Mouse (Mus musculus): ENCODE measurements around the gene Lbhd1.
"Not testable (repeated sequence)": the region's sequence is repeated elsewhere in the genome, so short reads cannot be mapped to it uniquely, and the experiment has no call there.

Gene Lbhd1

DNA sequence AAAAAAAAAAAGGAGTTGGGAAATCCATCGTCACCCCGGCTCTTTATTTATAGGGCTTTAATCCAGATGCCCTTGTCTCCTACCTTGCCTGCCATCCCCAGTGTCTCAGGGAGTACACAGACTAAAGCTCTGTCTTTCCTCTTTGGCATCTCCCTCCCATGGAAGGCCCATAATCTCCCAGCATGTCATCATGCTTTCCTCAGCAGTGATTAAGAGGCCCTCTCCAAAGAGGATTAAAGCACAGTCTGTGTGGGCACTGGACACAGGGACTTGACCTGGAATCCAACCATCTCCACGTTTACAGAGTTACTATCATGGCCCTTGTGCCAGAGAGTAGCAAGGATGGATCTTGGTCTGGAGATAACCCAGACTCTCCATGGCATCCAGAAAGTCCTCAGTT lies at the start of gene Lbhd1, which contains the start of gene Gm49403:
Lbhd1 (plus strand) TSS at position 117 of the 400 bp plus-strand sequence.
Gm49403 (plus strand) TSS at position 315 of the 400 bp plus-strand sequence.
- DNase-seq (ENCODE audit: low read depth, low spot score), result no peak

DNA sequence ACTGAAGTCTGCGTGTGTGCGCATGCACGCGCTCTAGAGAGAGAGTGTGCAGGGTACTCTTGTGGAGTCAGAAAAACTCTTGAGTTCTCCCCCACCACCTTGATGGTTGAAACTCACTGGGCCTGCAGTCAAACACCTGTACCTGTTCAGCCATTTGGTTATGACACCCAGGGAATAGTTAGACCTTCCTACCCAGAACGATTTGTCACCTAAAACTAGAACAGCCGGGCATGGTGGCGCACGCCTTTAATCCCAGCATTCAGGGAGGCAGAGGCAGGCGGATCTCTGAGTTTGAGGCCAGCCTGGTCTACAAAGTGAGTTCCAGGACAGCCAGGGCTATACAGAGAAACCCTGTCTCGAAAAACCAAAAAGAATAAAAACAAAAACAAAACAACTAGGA lies 47.2 kb upstream of the Lbhd1 start:
- DNase-seq (ENCODE audit: low read depth, low spot score), result peak; percentile 19

DNA sequence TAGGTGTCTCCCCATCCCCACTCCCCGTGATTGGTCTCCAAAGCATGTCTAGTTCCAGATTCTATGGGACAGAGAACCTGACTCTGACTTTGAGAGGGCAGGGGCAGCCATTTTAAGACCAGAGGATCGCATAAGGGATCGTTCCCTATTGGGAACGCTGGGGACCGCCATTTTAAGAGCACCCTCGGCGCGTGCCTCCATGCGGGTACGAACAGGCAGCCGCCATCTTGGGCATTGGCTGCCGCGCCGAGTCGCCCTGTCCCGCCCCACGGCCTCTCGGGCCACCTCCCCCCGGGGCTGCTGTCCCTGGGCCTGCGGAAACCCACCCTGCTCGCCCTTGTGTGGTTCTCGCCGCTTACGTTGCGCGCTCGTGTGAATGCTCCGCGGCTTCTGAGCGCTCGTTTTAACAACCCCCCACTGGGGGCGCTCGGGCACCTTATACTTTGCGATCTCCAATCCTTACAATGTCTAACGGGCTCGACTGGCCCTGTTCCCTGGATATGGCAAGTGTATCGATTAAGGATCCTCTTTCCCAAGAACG lies 46.2 kb upstream of the Lbhd1 start, which contains the start of gene Bscl2:
Bscl2 (plus strand) TSS at position 217 of the 541 bp plus-strand sequence.
- peak; percentile 92 for DNase-seq (ENCODE audit: low read depth, low spot score)

DNA sequence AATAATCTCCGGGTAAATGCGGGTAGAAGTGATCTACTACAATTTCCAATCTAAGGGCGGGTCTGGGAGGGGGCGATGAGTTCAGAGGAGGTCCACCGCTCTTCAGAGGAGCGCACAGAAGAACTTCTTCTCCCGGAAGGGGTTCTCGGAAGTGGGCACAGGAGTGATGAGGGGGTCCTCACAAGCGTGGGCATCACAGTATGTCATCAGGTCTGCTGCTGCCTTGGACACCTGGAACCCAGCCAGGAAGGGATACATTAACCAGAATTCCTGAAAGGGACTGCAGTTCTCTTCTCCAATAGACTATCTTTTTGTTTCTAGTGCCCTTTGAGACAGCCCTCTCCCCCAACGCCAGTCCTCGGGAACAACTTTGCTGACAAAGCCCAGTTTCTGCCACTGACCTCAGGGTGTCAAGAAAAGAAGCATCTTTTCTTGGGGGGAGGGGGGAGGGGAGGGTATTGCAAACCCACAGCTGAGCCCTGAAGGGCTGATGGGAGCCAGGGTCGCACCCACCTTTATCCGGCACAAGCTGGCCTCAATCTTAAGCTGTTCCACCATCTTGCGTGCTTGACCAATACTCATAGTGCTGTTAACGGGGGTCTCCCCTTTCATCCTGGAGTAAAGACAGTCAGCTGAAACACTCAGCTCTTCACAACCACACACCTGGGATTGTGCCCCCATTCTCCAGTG lies 45.3 kb upstream of the Lbhd1 start:
- peak; percentile 71 for DNase-seq (ENCODE audit: low read depth, low spot score)

DNA sequence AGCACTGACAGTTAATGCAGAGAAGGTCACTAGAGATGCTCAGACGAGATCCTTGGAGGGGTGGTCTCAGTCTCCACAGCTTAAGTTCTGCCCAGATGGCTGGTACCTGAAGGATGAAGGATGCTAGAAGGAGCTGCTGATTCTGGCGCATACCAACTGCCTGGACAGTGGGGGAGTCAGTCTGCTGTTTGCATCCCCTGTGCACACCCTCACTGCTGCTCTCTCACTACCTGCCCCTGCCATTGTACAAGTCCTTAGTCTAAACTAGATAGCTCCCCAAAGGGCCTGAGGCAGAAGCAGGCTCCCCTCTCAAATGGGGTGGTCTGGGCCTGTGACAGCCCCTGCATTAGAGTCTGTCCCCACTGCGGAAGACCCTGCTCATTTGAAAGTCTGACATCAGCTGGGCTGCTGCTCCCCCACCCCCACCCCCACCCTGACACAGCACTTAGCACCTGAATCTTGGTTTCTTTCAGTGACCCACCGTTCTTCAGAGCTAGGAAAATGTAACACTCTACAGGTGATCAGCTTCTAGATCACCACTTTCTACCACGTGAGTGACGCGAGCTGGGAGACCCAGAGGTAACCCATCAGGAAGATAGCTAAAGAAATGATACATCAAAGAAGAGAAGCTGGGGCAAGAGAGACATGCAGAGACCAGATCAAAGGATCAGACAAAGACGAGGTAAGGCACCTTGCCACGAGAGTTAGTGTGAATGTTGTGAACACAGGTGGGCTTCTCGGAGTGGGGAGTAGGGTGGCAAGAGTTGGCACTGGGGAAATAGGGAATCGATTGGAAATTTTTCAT lies 44.2 kb upstream of the Lbhd1 start, which contains the start of gene Gng3:
Gng3 (minus strand) TSS at position 92 of the 805 bp plus-strand sequence.
- DNase-seq (ENCODE audit: low read depth, low spot score), result peak; percentile 93

DNA sequence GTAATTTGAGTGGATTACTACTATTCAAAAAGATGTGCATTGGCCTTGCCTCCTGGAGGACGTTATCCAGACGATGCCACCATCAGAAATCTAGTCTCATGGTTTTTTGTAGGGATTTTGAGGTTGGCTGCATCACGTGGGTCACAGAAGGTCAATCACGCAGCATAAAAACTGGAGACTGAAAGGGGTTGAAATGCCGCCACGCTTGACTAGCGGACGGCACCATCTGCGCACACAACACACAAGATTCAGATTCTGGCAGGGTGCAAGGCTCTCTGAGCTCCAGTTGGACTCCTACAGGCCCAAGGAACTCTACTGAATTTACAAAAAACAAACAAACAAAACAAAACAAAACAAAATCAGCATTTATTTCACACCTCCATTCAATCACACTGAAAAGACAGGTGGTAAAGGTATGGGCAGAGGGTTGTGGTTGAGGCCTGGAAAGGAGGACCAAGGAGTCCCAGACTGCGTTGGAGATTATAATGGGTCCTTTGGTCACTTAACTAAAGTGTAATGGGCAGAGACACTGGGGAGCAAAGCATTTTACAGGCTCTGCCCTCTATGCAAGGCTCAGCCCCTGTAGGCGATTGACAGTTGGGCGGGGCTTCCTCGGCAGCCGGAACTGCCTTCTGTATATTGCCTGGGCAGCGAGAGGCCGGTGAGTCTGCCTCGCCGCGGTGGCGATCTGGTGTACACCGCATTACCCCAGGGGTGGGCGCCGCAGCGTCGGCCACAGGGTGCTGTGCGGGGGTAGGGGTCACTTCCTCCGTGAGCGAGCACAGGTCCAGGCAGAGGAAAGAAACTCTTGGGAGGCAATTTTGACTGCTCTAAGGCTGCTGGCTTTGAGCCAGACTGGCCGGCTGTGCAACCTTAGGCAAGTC lies 43.4 kb upstream of the Lbhd1 start:
- DNase-seq (ENCODE audit: low read depth, low spot score), result peak; percentile 89

DNA sequence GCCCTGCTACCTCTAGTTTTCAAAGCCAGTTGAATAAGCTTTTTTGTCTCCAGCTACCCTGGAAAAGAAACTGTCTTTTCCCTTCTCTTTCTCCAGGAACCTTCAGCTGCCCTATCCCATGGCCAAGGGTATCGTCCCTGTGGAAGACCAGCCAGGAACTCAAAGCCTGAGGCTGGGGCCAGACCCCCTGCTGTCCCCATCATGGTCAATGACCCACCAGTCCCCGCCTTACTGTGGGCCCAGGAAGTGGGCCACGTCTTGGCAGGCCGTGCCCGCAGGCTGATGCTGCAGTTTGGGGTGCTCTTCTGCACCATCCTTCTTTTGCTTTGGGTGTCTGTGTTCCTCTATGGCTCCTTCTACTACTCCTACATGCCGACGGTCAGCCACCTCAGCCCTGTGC lies 42.5 kb upstream of the Lbhd1 start:
- no peak for DNase-seq (ENCODE audit: low read depth, low spot score)

DNA sequence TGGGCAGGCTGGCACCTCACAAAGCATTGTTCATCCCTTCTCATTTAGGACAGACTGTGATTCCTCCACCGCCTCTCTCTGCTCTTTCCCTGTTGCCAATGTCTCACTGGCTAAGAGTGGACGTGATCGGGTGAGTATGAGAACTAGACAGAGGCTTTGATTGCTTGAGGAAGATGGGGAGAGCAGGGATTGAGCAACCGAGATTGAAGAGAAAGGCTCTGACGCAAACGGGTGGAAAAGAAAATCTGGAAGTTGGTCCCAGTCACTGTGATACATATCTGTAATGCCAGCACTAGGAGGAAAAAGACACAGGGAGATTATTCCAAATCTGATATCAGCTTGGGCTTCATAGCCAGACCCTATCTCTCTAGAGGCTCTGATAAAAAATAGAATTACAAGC lies 40.6 kb upstream of the Lbhd1 start:
- no peak for DNase-seq (ENCODE audit: low read depth, low spot score)

DNA sequence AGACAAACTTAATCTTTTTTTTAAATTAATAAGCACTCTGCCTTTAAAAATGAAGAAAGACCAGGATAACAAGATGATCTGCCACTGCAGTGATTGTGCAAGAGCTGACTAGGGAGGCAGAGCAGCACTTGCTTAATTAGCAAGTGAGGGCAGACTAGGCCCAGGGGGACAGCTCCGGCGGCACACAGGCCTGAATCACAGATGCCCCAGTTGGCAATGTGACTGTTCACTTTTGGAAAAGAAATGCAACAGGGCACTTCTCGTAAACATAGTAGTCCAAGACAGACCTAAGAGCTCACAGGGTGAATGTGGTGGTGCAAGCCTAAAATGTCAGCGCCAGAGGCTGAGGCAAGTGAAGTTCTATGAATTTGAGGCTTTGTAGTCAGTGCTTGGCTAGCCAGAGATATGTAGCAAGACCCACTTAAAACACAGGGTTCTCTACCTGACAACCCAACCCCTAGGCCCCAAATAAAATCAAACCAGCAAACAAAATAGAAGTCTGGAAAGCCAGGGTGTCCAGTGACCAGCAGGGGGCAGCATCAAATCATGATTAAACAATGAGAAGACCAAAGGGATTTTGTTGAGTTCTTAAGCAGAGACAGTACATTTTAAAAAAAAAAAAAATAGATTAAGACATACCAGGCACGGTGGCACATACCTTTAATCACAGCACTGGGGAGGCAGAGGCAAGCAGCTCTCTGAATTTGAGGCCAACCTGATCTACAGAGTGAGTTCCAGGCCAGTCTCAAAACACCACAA lies 39.0 kb upstream of the Lbhd1 start:
- DNase-seq (ENCODE audit: low read depth, low spot score), result peak; percentile 79

DNA sequence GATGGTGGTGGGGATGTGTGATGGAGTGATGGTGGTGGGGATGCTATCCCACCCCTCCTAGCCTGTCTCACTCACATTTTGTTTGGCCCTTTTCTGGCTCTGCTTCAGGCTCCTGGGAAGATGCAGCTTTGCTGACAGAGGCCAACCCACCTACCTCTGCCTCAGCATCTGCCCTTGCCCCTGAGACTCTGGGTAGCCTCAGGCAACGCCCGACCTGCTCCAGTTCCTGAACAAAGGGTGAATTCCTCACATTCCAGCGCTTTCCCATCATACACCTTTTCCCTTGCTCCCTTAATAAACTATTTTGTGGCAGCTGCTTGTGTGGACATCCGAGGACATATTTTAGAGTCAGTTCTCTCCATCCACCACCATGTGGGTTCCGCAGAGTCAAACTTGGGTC lies 35.2 kb upstream of the Lbhd1 start:
- no peak for DNase-seq (ENCODE audit: low read depth, low spot score)

DNA sequence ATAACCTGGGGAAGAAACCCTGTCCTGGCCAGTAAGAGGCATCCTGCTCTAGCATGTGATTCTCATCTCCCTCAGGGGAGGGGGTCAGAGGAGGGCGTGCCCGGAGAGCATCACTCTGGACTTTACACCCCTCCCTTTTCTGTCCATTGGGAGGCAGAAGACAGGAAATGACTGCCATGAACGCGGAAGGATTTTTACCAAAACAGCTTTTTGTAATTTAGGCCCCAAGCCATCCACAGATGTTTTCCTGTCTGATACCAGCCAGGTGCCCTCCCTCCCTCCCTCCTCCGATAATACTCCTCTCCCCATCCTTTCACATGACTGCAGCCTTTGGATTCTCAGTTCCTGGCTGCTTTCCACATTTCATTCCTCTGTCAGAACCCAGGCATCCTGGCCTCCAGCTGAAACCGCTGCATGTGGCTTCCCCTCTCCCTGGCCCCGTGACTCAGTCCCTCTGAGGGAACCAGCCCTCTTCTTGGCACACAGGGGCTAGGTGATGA lies 33.1 kb upstream of the Lbhd1 start, which contains the start of gene Lrrn4cl:
Lrrn4cl (plus strand) TSS at position 367 of the 500 bp plus-strand sequence.
- DNase-seq (ENCODE audit: low read depth, low spot score), result no peak

DNA sequence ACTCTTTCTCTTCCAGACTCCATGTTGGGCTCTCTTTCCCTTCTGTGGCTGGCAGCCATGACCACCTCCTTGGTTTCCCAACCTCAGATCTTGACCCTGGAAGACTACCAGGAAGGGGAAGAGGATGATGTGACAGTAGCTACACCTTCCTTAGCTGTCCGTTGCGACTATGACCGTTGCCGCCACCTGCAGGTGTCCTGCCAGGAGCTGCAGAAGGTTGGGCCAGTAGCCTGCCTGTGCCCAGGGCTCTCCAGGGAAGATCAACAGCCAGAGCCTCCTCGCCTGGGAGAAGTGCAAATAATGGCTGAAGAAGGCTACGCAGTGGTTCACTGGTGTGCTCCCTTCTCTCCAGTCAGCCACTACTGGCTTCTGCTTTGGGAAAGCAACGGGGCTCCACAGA lies 31.9 kb upstream of the Lbhd1 start:
- DNase-seq (ENCODE audit: low read depth, low spot score), result no peak

DNA sequence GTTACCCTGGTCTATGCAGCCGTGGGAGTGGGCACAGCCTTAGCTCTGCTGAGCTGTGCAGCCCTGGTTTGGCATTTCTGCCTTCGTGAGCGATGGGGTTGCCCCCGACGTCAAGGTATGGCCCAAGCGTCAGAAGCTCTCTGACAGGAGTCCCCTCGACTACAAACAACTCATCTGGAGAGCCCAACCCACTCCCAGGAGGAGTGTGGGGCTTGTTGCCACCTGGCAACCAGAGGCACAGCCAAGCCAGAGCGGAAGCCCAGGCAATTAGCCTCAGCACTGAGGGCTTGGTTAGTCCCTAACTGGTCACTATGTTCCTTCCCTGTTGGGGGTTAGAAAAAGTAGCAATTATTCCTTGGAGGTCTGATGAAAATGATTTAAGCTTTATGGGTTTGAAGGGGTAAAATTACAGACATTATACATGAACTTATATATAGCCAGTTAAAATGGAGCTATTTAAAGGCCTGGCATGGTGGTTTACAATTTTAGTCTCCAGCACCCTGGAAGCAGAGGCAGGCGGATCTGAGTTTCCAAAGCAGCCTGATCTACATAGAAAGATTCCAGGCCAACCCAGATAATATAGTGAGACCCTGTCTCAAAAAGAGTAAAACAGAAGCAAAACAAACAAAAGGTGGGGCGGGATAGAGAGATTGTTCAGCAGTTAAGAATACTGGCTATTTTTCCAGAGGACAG lies 31.1 kb upstream of the Lbhd1 start:
- no peak for DNase-seq (ENCODE audit: low read depth, low spot score)

DNA sequence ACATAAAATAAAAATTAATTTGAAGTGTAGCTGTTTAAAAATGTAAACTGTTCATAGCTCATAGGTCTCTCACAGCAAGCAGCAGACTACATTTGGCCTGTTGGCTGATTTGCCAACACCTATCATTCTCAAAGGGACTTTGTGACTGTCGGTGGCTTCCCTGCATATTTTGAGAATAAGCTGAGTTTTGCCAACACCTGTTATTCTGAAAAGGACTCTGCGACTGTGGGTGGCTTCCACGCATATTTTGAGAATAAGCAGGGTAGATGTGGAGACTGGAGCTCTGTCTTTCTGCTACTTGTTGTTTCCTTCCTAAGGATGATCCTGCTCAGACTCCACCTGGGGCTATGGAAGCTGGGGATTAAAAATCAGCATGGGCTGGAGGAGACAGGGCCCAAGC lies 30.4 kb upstream of the Lbhd1 start:
- no peak for DNase-seq (ENCODE audit: low read depth, low spot score)

DNA sequence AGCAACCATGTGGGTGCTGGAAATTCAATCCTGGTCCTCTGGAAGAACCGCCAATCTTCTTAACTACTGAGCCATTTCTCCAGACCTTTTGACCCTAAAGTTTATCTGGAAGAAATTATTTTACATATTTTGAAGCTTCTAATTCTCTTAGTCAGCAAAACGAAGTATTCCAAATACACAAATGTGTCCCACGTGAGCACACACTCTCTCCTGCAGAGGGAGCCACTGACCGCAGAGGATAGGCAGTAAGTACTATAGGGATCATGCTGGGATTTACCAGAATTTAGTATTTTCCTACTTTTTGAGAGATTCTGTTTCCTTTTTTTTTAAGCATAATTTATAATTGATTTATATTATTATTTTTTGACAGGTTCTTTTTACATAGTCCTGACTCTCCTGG lies 25.8 kb upstream of the Lbhd1 start:
- DNase-seq (ENCODE audit: low read depth, low spot score), result peak; percentile 42

DNA sequence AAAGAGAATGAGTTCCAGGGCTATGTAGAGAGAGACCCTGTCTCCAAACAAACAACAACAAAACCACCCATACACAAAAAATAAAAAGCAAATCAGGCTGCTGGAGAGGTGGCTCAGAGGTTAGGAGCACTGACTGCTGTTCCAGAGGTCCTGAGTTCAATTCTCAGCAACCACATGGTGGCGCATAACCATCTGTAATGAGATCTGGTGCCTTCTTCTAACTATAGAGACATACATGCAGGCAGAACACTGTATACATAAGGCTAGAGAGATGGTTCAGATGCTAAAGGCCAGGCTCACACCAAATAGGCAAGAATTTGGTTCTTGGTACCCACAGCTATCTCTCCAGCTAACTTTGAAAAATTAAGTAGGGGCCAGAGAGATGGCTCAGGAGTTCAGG lies 24.5 kb upstream of the Lbhd1 start:
- peak; percentile 63 for DNase-seq (ENCODE audit: low read depth, low spot score)

DNA sequence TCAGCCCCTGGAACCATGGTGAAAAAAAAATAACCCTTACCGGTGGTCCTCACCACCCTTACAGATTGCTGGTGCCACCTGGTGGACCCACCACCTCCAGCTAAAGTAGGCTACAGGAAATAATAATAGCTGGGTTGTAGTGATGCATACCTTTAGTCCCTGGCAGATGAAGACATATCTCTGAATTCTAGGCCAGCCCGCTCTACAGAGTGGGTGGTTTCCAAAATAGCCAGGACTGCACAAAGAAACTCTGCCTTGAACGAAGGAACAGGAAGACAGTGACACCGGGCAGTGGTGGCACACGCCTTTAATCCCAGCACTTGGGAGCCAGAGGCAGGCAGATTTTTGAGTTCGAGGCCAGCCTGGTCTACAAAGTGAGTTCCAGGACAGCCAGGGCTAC lies 19.3 kb upstream of the Lbhd1 start:
- peak; percentile 34 for DNase-seq (ENCODE audit: low read depth, low spot score)

DNA sequence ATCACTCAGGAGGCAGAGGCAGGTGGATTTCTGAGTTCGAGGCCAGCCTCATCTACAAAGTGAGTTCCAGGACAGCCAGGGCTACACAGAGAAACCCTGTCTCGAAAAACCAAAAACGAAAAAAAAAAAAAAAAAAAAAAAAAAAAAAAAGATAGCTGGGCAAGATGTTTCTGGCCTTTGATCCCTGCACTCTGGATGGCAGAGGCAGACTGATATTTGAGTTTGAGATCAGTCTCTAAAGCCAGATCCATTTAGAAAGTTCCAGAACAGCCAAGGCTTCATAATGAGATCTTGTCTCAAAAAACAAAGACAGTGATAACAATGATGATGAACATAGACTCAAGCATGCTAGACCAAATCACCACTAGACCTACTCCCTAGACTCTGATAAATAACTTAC lies 13.2 kb upstream of the Lbhd1 start:
- not testable (repeated sequence) for DNase-seq (ENCODE audit: low read depth, low spot score)

DNA sequence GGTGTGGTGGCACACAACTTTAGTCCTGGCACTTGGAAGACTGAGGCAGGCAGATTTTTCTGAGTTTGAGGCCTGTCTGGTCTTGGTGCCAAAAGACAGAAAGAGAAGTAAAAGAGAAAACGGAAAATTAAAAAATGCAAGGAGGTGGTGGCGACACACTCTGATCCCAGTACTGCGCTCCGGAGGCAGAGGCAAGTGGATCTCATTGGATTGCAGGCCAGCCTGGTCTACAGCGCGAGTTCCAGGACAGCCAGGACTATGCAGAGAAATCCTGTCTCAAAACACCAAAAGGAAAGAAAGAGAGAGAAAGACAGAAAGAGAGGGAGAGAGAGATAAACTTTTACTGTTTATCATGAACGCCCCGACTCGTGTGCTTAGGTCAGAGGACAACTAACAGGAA lies 12.7 kb upstream of the Lbhd1 start:
- DNase-seq (ENCODE audit: low read depth, low spot score), result no peak

Data from A20 (cell line).